23 mouse cellular contexts compared by ENCODE assay signal in the genomic region with DNA sequence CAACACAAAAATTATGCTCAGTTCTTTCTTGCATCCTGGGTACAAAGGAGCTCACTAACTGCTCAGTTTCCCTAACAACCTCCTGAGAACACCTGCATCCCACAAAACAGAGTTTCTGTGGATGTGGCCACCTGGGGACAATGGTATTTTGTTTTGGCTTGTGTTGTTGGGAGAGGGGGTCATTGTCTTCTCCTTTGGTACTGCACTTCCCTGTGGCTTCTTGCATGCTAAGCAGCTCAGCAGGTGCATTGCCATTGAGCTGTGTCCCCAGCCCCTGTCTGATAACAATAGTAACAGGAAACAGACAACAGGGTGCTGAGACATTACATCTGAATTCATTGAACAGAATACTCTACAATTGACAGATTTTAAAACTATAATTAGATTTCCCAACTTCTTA.
DNase-seq lines count a peak whose midpoint lies in the region; ATAC-seq and TF ChIP-seq lines count a peak whose summit lies in the region.
"Had no signal": no experiment of that assay in that cellular context is flagged by ENCODE, and none has a peak within 500 bp of the region (broad histone marks: within the 10 kb centered on the region; RNA-seq: fewer than 3 reads in every experiment).

No protein-coding gene starts in this region.

- no peak overlapping the region for H3K4me2 ChIP-seq in midbrain, embryonic 11.5 days
- no peak overlapping the region for H3K4me2 ChIP-seq in midbrain, embryonic 14.5 days (ENCODE audit: low read length)
- H3K4me2 ChIP-seq in intestine, postnatal 0 days (replicated peaks; ENCODE audit: low read depth), result no peak overlapping the region
- H3K4me2 ChIP-seq: embryonic facial prominence, embryonic 12.5 days; forebrain, embryonic 13.5 days; forebrain, embryonic 15.5 days had no signal

- no peak overlapping the region for H3K27ac ChIP-seq in midbrain, embryonic 11.5 days (ENCODE audit: low read depth, low read length)
- H3K27ac ChIP-seq in midbrain, embryonic 14.5 days (replicated peaks; ENCODE audit: low read depth, low read length), result no peak overlapping the region
- no peak overlapping the region for H3K27ac ChIP-seq in intestine, postnatal 0 days (ENCODE audit: low read depth, low read length)
- H3K27ac ChIP-seq: embryonic facial prominence, embryonic 10.5 days; embryonic facial prominence, embryonic 12.5 days; forebrain, embryonic 13.5 days; forebrain, embryonic 15.5 days had no signal

- H3K9me3 ChIP-seq in midbrain, embryonic 11.5 days (ENCODE audit: control insufficient read depth, low read length), result no peaks in the 10 kb centered on the region
- no peaks in the 10 kb centered on the region for H3K9me3 ChIP-seq in midbrain, embryonic 14.5 days (ENCODE audit: control insufficient read depth, low read length)
- H3K9me3 ChIP-seq in intestine, postnatal 0 days (ENCODE audit: control insufficient read depth), result no peaks in the 10 kb centered on the region
- H3K9me3 ChIP-seq: embryonic facial prominence, embryonic 10.5 days; embryonic facial prominence, embryonic 12.5 days; forebrain, embryonic 13.5 days; forebrain, embryonic 15.5 days had no signal

- no peak for TF ChIP-seq CTCF in intestine, postnatal 0 days (IDR thresholded peaks at IDR 0.05; ENCODE audit: low read depth)

- H3K4me3 ChIP-seq in midbrain, embryonic 11.5 days (ENCODE audit: low read depth, low read length), result no peak overlapping the region
- H3K4me3 ChIP-seq in midbrain, embryonic 14.5 days (replicated peaks; ENCODE audit: low read depth, low read length), result no peak overlapping the region
- no peak overlapping the region for H3K4me3 ChIP-seq in intestine, postnatal 0 days (ENCODE audit: low read depth, low read length)
- H3K4me3 ChIP-seq: embryonic facial prominence, embryonic 10.5 days; embryonic facial prominence, embryonic 12.5 days; forebrain, embryonic 13.5 days; forebrain, embryonic 15.5 days had no signal

- peak; percentile 39 for DNase-seq in midbrain, embryonic 11.5 days (ENCODE audit: low spot score, missing footprints)
- no peak for DNase-seq in midbrain, embryonic 14.5 days
- peak; percentile 22 for DNase-seq in ES-CJ7 (ENCODE audit: low read depth, low spot score)
- DNase-seq in ZHBTc4 (ENCODE audit: low read depth, low spot score), result peak; percentile 26
- no peak for DNase-seq in yolk sac, embryonic 10.5 days (ENCODE audit: low spot score)
- DNase-seq: adrenal gland, adult 8-10 months; adrenal gland, postnatal 14 days; adrenal gland, postnatal 36 days; cerebellum, adult 11-12 months; cerebellum, adult 2 months; cerebellum, adult 9-10 months; cerebellum, postnatal 10 days; cerebellum, postnatal 25 days; forebrain, postnatal 0 days had no signal

- ATAC-seq in midbrain, embryonic 11.5 days (ENCODE audit: low FRiP score), result no peak
- no peak for ATAC-seq in midbrain, embryonic 14.5 days (ENCODE audit: low FRiP score, low TSS enrichment)
- ATAC-seq in intestine, postnatal 0 days, result no peak
- ATAC-seq: activated CD4-positive, CD25-positive, alpha-beta regulatory T cell, adult 4 months; forebrain, embryonic 13.5 days; forebrain, embryonic 15.5 days; forebrain, postnatal 0 days; Patski had no signal

- H3K36me3 ChIP-seq in midbrain, embryonic 11.5 days (ENCODE audit: control insufficient read depth, insufficient read depth, low read length), result no peaks in the 10 kb centered on the region
- H3K36me3 ChIP-seq in midbrain, embryonic 14.5 days (ENCODE audit: control insufficient read depth, insufficient read depth, low read length), result no peaks in the 10 kb centered on the region
- H3K36me3 ChIP-seq in intestine, postnatal 0 days (ENCODE audit: control insufficient read depth, insufficient read depth), result no peaks in the 10 kb centered on the region
- H3K36me3 ChIP-seq: embryonic facial prominence, embryonic 10.5 days; embryonic facial prominence, embryonic 12.5 days; forebrain, embryonic 15.5 days; G1E had no signal

- no peak overlapping the region for H3K9ac ChIP-seq in midbrain, embryonic 11.5 days (ENCODE audit: low read length)
- H3K9ac ChIP-seq in midbrain, embryonic 14.5 days (replicated peaks; ENCODE audit: low read length), result no peak overlapping the region
- H3K9ac ChIP-seq in intestine, postnatal 0 days (ENCODE audit: low read depth, low read length), result no peak overlapping the region
- H3K9ac ChIP-seq: embryonic facial prominence, embryonic 12.5 days; forebrain, embryonic 13.5 days; forebrain, embryonic 15.5 days; forebrain, postnatal 0 days had no signal

- H3K4me1 ChIP-seq in midbrain, embryonic 11.5 days (ENCODE audit: control insufficient read depth, insufficient read depth, low read length), result no peaks in the 10 kb centered on the region
- H3K4me1 ChIP-seq in midbrain, embryonic 14.5 days (ENCODE audit: control insufficient read depth, insufficient read depth, low read length), result no peaks in the 10 kb centered on the region
- no peaks in the 10 kb centered on the region for H3K4me1 ChIP-seq in intestine, postnatal 0 days (replicated peaks; ENCODE audit: control insufficient read depth, insufficient read depth, low read length)
- H3K4me1 ChIP-seq: embryonic facial prominence, embryonic 10.5 days; embryonic facial prominence, embryonic 12.5 days had no signal

- H3K27me3 ChIP-seq in midbrain, embryonic 11.5 days (ENCODE audit: control insufficient read depth, insufficient read depth, low read length), result no peaks in the 10 kb centered on the region
- no peaks in the 10 kb centered on the region for H3K27me3 ChIP-seq in midbrain, embryonic 14.5 days (ENCODE audit: control insufficient read depth, insufficient read depth, low read length)
- no peaks in the 10 kb centered on the region for H3K27me3 ChIP-seq in intestine, postnatal 0 days (replicated peaks; ENCODE audit: control insufficient read depth, insufficient read depth, low read length)
- H3K27me3 ChIP-seq: CH12.LX; embryonic facial prominence, embryonic 12.5 days; forebrain, embryonic 13.5 days; forebrain, embryonic 15.5 days had no signal

Comparison
In these comparisons a context has a peak if more than half of its experiments do, and no peak if none do; other contexts are left out.
1. DNase-seq: peak in midbrain, embryonic 11.5 days (single experiment), ES-CJ7 (single experiment) and ZHBTc4 (single experiment); none in midbrain, embryonic 14.5 days (single experiment) and yolk sac, embryonic 10.5 days (single experiment).